Mouse (Mus musculus) heart, adult 2 months (tissue): ENCODE results near the gene H2-T3.
"Not testable (repeated sequence)": the region's sequence is repeated elsewhere in the genome, so short reads cannot be mapped to it uniquely, and the experiment has no call there.

Source experiments
- CTCF ChIP-seq: fragments of 200-600 bp; IDR thresholded peaks from 2 replicates; pipeline ENCODE4 v1.8.1; 2022; ENCODE audit warnings: antibody characterized with exemption, mild to moderate bottlenecking, moderate library complexity
- POLR2A ChIP-seq: fragments of 200-500 bp; IDR thresholded peaks from 2 replicates; pipeline ENCODE4 v1.6.1; 2011; ENCODE audit warnings: mild to moderate bottlenecking, low read depth, low read length, control low read depth; ENCODE audit not compliant: insufficient read depth

DNA sequence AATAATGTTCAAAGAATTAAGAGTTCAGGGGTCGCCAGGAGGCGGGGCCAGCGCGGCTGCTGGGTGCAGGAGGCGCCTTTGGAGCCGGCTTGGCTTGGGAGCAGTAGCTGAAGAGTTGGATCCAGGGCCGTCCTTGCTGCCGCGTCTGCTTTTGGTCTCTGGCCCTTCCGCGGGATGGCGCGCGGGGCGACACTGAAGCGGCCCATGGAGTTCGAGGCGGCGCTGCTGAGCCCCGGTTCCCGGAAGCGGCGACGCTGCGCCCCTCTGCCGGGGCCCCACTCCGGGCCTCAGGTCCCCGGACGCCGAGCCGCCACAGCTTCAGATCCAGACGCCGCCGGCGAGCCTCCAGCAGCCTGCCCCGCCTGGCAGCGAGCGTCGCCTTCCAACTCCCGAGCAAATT lies 11.1 kb downstream of the H2-T3 start:
- not testable (repeated sequence) for TF ChIP-seq CTCF, POLR2A
